Mouse (Mus musculus): ENCODE measurements around the gene Chrna9. TPM values are rescaled to one million over a fixed set of nuclear protein-coding genes. Genes with fewer than 3 reads are reported as not detected.
A peak's percentile ranks its signal among the peaks of the same experiment; 100 is the strongest.

The Chrna9 gene
- total RNA-seq, 2 experiments from 2014 or later: not detected

DNA sequence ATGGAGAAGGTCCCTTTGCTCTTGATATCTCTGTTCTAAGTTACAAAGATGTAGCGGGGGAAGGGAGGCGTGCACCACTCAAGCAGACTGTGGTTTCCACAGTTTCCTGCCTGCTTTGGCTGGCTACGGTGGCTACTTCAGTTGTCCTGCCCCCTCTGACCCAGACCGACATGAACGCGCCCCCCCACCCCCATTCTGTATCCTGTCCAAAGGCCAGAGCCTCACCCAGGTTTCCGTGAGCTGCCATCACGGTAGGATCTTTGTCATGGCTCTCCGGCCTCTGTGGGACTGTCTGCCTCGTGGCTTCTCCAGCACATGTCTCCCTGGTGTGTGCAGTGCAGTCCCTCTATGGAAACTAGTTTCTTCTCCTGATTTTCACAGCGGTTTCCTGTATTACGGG is 15.4 kb upstream of the Chrna9 start:
- DNase-seq (ENCODE audit: low spot score in 2 of 2): no peak

DNA sequence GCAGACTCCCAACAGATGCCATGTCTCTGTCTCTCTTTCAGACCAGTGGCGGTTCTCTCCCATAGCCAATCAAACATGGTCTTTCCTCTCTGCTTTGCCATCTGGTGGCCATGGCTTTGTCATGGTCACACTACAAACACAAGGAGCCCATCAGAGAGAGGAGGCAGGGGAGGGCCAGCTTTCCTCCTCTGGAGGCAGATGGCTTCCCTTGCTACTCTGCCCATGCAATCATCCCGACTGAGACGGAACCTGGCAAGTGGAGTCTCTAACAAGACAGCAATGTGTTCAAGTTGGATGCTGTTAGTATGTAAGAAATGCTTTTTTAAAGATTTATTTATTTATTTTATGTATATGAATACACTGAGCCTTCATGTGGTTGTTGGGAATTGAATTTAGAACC is 14.8 kb upstream of the Chrna9 start:
- DNase-seq (ENCODE audit: low spot score in 2 of 2): no peak

DNA sequence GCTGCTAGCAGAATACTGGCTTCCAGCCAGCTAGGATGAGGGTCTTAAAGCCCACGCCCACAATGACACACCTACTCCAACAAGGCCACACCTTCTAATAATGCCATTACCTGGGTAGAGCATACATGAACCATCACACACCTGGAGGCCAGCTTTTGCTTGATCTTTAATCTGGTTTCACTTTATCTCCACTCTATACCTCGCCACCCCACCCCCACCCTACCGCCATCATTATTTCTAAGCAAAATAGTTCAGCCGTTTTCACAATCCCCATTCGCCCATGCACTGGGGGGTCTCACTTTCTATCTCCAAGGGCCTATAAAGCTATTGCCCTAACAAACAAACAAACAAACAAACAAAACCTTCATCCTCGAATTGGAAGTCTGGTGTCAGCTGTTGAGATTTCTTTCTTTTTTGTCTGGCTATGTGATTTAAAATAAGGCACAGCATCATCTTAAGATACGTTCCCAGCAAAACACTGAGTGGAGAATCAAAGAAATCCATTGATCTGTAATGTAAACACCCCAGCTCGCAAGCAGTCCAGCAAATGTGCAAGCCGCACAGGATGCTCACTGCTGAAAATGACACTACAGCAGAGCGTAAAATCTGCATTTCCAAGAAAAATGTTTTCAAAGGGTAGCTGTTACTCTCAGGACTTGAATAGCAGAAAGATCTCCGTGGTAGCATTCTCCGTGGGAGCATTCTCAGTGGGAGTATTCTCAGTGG is 13.9 kb upstream of the Chrna9 start:
- no peak for DNase-seq (ENCODE audit: low spot score in 2 of 2)

DNA sequence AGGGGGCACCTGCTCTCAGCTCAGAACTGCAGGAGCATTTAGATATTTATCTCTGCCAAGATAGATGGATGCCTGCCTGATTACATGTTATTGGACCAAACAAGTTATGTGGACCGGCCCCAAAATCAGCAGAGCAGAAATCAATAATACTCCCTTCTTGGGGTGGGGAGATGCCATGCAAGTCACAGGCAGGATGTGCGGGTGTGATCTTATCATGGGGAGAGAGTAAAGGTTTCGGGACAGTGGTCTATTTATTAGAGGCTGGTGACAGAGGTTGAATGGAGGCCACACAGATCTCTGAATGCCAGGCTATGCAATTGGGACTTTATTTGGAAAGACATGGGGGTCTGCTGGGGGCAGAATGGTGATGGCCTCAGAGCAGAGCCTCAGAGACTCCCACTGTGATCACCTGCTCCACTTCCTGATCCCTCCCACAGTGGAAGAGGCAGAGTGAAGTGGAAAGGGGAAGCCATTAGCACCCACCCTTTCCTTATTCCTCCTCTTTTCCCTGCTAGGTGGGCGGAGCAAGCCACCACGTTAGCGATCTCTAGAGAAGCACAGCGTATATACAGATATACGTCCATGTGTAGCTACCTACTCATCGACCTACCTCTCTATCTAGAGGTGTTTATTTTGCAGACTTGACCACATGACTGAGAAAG is 13.1 kb upstream of the Chrna9 start:
- no peak for DNase-seq (ENCODE audit: low spot score in 2 of 2)

DNA sequence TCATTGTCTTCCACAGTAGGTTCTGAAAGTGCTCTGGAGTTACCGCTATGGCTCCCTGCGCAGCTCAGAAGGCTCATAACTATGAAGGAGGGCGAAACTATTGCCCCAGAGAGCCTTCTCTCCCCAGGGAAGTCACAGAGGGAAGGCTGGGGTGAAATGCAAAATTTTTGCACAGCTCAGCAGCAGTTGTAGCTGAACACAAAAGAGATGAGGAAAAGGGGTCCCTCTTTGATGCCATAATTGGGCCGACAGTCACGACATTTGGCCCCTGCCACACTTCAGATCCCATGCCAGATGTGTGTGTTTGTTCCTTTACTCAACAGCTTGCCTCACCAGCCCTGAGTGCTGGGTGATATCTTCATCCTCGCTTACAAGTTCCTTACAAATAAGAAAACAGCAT is 8.1 kb upstream of the Chrna9 start:
- no peak for DNase-seq (ENCODE audit: low spot score in 2 of 2)

DNA sequence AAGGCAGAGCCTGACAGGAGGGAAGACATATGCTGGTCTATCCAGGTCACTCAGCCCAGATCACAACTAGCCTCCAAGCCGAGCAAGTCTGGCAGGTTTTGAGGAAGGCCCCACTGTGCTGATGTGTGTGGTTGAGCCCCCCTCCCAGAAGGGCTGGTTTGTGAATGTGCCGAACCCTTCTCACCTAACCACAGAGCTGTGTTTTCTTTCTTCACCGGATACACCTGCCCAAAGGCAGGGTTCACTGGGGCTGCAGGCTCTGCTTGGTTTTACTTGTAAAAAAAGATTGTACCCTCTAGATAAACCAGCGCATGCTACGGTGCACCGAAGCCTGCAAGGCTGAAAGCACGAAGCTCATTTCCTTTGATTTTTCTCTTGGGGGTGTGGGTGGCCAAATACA is 5.6 kb upstream of the Chrna9 start:
- DNase-seq (ENCODE audit: low spot score in 2 of 2): no peak

DNA sequence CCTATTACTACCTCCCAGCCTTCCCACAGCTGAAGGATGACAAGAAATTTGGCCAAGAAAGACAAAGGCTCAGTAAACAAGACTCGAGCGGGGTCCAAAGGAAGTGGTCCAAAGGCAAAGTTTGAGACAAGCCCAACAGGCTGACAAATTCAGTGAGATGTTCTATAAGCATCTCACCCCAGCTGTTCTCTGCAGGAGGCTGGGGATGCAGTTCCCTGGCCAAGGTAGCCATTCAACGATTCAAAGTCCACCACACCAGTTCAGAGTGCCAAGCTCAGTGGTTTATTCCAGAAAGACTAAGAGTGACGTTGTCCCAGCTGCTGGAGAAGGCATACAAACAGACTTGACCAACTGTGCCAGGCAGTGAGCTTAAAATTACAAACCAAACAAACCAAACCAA is 4.5 kb upstream of the Chrna9 start:
- no peak for DNase-seq (ENCODE audit: low spot score in 2 of 2)

DNA sequence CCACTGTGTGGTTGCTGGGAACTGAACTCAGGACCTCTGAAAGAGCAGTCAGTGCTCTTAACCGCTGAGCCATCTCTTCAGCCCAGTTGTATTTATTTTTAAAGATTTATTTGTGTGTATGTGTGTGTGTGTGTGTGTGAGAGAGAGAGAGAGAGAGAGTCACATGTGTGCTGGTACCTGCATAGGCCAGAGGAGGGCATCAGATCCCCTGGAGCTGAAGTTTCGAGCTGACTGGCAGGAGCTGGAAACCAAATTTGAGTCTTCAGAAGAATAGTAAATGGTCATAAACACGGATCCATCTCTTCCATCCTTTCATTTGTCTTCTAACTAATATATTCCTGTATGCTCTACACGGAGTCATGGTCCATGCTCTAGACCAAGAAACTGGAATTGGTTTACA is 1.5 kb upstream of the Chrna9 start:
- no peak for DNase-seq (ENCODE audit: low spot score in 2 of 2)

DNA sequence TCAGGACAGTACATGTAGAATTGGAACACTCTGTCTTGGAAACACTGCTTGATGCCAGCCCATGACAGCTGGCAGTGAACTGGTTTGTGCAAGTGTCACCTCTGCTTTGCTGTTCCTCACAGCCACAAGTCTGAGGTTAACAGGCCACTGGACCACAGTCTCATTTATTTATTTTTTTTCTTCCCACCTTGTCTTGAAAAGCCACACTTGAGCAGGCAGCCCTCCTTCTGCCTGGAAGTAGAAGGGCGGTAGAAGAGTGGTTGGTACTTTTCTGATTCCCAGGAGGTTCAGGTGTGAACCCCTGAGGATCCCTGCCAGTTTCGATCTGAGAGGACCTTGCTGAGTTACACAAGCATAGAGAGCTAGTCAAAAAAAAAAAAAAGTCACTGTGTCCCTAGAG is 957 bp upstream of the Chrna9 start:
- peak in 1 of 2 experiments; percentile 33 for DNase-seq (ENCODE audit: low spot score in 2 of 2)

DNA sequence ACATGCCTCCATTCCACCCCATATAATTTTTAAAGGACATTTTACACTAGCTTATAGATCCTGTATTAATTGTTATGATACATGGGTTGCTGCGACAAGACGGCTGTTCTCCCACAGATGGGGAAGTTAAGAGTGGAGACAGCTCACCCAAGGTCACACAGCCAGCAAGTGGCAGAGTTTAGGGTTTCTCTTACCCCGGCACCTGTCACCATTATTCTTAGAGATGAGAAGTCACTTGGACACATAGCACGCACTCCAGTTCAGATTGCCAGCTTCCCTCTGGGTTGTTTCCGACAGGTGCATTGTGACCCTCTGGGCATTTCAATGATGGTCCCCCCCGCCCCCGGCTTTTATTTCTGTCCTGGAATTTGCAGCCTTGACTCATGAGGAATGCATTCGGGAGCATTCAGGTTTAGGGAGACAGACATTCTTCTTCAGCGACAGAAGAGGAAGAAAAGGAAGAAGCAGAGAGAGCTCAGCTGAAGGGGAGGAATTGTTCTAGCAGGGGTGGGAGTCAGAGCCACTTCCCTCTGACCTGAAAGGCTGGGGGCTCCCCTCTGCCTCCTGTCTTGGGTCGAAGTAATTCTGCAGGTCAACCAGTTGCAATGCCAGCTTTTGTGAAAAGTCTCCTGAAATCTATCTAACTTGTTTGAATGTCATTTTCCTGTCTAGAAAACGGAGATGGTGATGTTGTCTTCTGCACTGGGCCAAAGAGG is 2.4 kb downstream of the Chrna9 start:
- no peak for DNase-seq (ENCODE audit: low spot score in 2 of 2)

DNA sequence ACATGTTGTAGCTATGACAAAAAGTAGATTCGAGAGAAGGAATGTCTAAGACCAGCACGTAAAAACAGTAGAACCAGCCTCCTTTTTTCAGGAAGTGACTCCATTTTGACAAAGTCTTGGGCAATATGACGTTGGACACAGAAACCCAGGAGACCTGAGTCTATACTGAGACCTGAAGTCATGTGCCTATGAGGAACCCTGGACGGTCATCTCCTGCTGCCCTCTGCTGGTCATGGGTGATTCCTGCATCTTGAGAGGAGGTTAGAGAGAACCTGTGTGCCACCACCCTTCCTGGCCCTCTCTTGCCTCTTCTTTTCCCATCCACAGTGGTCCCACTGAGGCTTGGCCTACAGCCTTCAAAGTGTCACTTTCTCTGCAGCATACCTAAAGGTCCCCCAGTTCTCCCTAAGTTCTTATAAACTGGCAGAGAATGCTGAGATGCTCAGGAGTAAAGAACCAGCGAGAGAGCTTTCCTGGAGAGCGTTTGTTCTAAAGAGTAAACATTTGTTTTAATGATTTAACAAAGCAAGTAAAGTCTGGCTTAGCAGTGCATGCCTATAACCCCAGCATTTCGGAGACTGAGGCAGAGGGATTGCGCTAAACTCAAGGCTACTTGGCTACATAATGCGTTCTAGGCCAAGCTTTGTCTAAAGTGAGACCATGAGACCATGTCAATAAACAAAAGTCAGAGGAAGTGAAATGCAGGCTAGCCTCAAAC is 3.4 kb downstream of the Chrna9 start:
- peak; percentile 44 to 85 for DNase-seq (ENCODE audit: low spot score in 2 of 2)

DNA sequence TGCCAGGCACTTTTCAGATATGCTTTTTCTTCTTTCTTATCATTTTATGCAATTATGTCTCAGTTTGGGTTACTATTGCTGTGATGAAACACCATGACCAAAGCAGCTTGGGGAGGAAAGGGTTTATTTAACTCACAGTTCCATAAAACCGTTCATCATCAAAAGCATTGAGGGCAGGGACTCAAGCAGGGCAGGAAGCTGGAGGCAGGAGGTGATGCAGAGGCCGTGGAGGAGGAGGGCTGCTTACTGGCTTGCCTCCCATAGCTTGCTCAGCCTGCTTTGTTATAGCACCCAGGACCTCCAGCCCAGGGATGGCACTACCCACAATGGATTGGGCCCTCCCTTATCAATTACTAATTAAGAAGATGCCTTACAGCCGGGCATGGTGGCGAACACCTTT is 6.4 kb downstream of the Chrna9 start:
- no peak for DNase-seq (ENCODE audit: low spot score in 2 of 2)

DNA sequence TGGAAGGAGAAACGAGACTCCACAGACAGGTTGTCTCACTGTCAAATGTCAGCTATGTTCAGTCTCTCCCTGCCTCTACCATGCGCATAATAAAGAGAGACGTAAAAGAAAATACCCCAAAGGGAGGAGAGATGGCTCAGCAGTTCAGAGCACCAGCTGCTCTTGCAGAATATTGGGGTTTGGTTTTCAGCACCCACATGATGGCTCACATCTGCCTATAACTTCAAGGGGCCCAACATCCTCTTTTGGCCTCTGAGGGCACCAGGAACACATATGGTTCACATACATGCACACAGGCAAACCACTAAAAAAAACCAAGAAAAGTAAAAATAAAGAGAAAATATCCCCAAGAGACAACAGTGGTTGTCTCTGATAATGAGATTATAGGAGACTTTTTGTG is 15.1 kb downstream of the Chrna9 start:
- DNase-seq (ENCODE audit: low spot score in 2 of 2): no peak

DNA sequence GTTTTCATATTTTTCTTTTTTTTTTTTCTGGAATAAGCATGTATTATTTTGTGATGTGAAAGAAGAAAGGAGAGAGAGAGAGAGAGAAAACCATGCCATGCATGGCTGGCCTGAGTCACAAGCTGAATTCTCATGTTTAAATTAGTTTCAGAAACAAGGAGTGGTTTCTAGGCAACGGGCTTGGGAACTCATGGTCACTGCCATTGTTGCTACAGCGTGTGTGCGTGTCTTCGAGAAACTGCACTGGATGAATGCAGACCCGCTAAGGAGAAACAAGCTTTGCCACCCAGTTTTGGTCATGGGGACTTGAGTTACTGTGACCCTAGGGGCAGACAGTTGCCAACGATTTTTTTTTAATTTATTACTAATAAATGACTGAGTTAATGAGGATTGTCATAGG is 15.5 kb downstream of the Chrna9 start:
- peak in 1 of 2 experiments; percentile 63 for DNase-seq (ENCODE audit: low spot score in 2 of 2)

DNA sequence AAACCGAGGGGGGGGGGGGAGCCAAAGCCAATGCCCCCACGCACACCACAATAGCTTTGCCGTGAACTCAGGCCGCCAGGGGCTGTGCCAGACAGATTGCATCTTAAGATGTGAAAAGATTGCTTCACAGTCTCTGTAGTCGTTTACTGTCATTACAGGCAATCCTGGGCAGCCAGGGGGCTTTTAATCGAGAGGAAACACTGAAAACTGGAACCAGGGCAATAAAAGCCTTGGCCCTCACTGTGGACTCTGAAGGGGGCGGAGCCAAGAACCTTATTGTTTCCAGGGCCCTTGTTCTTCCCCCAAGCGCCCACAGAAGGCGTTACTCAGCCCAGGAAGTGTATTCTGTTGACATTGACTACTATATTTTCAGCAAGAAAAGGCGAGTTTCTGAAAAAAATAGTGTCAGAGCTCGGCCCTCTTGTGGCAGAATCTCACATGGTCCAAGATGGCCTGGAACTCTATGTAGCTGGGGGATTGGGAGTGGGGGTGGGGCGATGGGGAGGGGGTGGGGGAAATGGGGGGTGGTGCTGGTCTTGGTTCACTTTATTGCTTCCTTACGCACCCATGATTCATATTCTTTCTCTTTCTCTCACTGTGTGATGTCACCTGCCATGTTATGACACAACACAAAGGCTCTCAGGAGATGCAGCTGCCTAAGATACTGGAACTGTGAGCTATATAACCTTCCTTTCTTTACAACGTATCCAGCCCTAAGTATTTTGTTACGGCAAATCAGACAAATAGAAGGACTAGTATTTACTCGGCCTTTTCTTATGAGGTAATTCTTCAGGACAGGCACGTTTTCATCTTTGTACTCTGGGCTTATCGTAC is 16.2 kb downstream of the Chrna9 start:
- peak in 1 of 2 experiments; percentile 13 for DNase-seq (ENCODE audit: low spot score in 2 of 2)

DNA sequence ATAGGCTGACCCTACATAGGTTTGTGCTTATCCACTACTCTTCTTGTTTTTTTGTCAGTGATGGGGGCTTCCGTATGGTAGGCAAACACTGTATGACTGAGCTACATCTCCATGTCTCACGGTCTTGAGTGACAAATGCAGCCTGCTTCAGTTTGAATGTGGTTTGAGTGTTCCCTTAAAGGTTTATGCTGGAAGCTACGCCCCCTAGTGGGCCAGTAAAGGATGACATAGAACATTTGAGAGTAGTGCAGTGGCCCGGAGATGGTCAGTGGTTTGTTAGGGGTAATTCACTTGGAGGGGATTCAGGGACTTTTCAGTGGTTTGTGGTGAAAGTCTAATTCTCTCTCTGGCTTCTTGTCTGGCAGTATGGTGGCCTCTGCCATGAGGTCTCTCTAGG is 16.8 kb downstream of the Chrna9 start:
- no peak for DNase-seq (ENCODE audit: low spot score in 2 of 2)

DNA sequence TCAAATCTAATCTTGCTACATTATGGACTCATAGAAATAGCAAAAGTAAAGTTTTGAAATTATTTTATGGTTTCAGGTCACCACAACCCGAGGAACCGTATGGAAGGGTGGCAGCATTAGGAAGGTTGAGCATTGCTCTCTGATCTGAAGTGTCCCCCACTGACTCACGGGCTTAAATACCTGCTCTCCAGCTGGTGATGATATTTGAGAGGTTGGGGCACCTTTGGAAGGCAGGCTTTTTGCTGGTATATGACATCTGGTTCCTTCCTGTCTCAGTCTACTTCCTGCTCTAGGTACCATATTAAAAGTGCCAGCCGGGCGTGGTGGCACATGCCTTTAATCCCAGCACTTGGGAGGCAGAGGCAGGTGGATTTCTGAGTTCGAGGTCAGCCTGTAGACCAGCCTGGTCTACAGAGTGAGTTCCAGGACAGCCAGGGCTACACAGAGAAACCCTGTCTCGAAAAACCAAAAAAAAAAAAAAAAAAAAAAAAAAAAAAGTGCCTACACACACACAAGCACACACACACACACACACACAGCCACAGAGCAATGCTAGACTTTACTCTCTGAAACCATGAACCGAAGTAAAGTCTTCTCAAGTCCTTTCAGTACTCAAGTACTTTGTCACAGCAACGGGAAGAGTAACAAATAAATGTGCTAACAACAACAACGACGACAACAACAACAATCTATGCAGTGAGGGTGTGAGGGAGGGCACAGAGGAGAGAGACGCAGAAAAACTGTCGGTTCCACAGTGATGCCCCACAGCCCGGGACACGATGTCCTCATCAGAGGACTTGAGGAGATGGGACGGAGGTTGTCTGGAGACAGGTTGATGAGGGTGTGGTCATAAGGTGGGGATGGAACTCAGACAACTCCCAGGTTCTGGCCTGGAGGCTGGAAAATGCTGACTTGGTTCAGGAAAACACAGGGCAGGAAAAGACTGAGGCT is 19.7 kb downstream of the Chrna9 start:
- DNase-seq (ENCODE audit: low spot score in 2 of 2): no peak

DNA sequence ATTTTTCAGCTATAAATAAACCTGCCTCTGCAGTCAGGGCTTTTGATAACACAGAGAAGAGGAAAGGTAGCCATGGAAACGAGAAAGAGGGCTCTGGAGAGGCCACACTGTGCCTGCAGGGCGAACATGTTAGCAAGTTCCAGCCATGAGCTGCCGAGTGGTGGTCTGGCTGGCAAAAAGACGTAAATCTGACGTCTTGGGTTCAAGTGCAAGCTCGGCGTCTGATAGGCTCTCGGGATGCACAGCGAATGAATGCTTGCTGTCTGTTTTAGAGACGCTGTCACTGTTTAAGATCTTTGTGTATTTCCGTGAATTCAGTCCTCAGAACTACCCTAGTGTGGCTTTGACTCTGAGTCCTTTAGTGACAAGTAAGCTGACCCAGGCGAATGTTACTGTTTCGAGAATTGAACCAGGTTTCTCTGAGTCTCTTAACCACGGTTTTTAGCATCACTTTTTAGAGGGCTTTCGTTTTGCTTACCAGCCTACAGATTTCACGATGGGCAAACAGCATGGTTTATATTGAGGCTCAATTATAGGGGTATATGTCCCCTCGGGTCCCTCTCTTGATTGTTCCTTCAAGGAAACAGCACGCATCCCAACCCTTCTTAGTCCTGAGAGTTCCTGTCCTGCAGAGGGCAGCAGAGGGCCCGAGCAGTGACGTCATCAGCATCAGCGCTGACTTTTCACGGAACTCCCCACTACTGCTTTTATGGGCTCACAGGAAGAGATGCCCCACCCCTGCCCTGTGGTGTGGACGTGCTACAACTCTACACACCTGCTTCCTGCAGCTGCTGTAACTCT is 20.8 kb downstream of the Chrna9 start:
- DNase-seq (ENCODE audit: low spot score in 2 of 2): peak; percentile 48 to 77
